Mouse (Mus musculus) kidney, postnatal 0 days (tissue): Measurements from ENCODE around the gene Spon2. TPM values are rescaled to one million over a fixed set of nuclear protein-coding genes. Genes with fewer than 3 reads are reported as not detected.

Experiments
- ATAC-seq: fragments of 200-750 bp; cut with Nextera tagmentation; replicated peaks from 2 replicates; pipeline ENCODE4 v1.8.0; 2017; ENCODE audit warnings: low read depth, moderate number of reproducible peaks, moderate TSS enrichment, moderate library complexity; ENCODE audit not compliant: low FRiP score
- DNase-seq: peaks from one replicate; pipeline ENCODE4 v3.0.0-alpha.2; 2016; ENCODE audit warnings: low spot score
- H3K27ac ChIP-seq: fragments of 300-500 bp; sonication (generic); 2 replicates; pipeline ENCODE4 v1.5.1; 2014; ENCODE audit warnings: mild to moderate bottlenecking
- H3K27me3 ChIP-seq: fragments of 300-500 bp; sonication (generic); 2 replicates; pipeline ENCODE4 v1.6.1; 2014; ENCODE audit warnings: low read length, mixed read lengths; ENCODE audit not compliant: insufficient read depth
- H3K36me3 ChIP-seq: fragments of 300-500 bp; sonication (generic); 2 replicates; pipeline ENCODE4 v1.6.1; 2014; ENCODE audit warnings: low read length, mixed read lengths; ENCODE audit not compliant: insufficient read depth
- H3K4me1 ChIP-seq: fragments of 300-500 bp; sonication (generic); replicated peaks from 2 replicates; pipeline ENCODE4 v1.6.1; 2014; ENCODE audit warnings: antibody characterized with exemption, low read length, mixed read lengths; ENCODE audit not compliant: insufficient read depth
- H3K4me2 ChIP-seq: fragments of 300-500 bp; sonication (generic); 2 replicates; pipeline ENCODE4 v1.6.1; 2014; ENCODE audit warnings: mild to moderate bottlenecking, low read length, moderate library complexity, mixed read lengths
- H3K4me3 ChIP-seq: fragments of 300-500 bp; sonication (generic); replicated peaks from 2 replicates; pipeline ENCODE4 v1.5.1; 2014; ENCODE audit warnings: low read depth, low read length
- H3K9ac ChIP-seq: fragments of 300-500 bp; sonication (generic); 2 replicates; pipeline ENCODE4 v1.6.1; 2014; ENCODE audit warnings: low read depth, low read length
- H3K9me3 ChIP-seq: fragments of 300-500 bp; sonication (generic); replicated peaks from 2 replicates; pipeline ENCODE4 v1.6.1; 2016; ENCODE audit warnings: low read length, inconsistent platforms, mixed read lengths
- CTCF ChIP-seq: IDR thresholded peaks from 2 replicates; pipeline ENCODE4 v1.5.1; 2016; ENCODE audit warnings: antibody characterized with exemption, low read depth, mild to moderate bottlenecking, moderate library complexity
- WGBS: fragments of 180-500 bp; shearing (Covaris S2); extraction: QIAGEN DNeasy Blood & Tissue Kit; methylation state at CpG from one replicate; pipeline ENCODE4 v1.1.7; 2014; 5-methylcytosine and 5-hydroxymethylcytosine counted together
- polyA plus RNA-seq: library from polyadenylated mRNA; unstranded; fragments of >200 nt; fragmentation: Nextera tagmentation; extraction: Ambion mirVana; gene quantifications from 2 replicates; pipeline ENCODE4 v1.2.1, GENCODE M21; 2015

Spon2 gene
- polyA plus RNA-seq = 6.7 and 7.4 TPM in 2 replicates

DNA sequence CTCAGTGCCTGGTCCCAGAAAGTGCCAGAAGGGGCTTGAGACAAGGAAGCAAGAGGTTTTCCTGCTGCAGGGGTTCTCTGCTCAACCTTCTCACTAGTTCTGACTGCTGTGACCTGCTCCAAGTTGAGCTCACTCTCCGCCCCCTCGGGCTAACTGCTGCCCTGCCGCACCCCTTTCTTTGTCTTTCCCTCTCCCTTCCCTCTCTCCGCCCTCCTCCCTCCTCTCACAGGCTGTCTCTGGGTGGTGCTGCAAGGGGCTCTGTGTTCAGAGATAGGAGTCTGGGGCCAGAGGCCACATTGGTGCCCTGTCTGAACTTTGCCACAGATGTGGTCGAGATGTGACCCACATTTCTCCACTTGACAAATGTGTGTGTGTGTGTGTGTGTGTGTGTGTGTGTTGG lies at the start of gene Spon2:
Spon2 (minus strand) TSS at position 375 of the 400 bp plus-strand sequence.
- Histone ChIP-seq H3K9me3 (no peaks in the 10 kb centered on the region), H3K4me1 (peaks cover 4% of the 10 kb centered on the region; the same call in 1 of the 2 replicates), H3K4me2 (no peak within 1 kb of the TSS), H3K36me3 (no peaks in the 10 kb centered on the region), H3K4me3 (no peak within 1 kb of the TSS), H3K27me3 (no peaks in the 10 kb centered on the region), H3K27ac (0 out of 2 replicates have a peak within 1 kb of the TSS, but pooled peaks have one; percentile 36), H3K9ac (no peak within 1 kb of the TSS)
- DNase-seq (peak; percentile 52), ATAC-seq (no peak)
- TF ChIP-seq CTCF = no peak
- WGBS = 36% methylated on average over 5 of the region's 5 CpGs

DNA sequence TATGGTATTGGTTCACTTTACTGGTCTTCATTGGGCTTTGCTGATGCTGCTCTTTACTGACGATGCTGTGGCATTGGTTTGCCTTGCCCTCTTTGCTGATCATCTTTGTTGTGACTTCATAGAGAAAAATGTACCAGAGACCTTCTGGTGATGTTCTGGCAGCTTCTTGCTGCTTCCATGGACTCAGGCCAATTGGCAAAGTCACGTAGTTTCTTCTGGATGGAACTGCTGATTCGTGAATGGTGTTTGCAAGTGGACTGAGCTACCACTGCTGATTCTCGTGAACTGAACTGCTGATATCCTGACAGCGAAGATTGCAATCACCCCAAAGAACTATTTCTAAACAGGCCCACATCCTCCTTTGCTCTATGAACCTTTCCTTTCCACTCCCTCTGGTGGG lies 36.2 kb upstream of the Spon2 start:
- no peak for DNase-seq
- no peak for TF ChIP-seq CTCF
- 89% methylated on average over 5 of the region's 5 CpGs for WGBS
- H3K4me2 ChIP-seq = no peak overlapping the region
- H3K4me3 ChIP-seq = no peak overlapping the region
- H3K4me1 ChIP-seq = no peaks in the 10 kb centered on the region
- no peak overlapping the region for H3K27ac ChIP-seq
- no peaks in the 10 kb centered on the region for H3K9me3 ChIP-seq
- ATAC-seq = no peak
- H3K36me3 ChIP-seq = peaks cover 89% of the 10 kb centered on the region
- H3K27me3 ChIP-seq = no peaks in the 10 kb centered on the region
- H3K9ac ChIP-seq = no peak overlapping the region

DNA sequence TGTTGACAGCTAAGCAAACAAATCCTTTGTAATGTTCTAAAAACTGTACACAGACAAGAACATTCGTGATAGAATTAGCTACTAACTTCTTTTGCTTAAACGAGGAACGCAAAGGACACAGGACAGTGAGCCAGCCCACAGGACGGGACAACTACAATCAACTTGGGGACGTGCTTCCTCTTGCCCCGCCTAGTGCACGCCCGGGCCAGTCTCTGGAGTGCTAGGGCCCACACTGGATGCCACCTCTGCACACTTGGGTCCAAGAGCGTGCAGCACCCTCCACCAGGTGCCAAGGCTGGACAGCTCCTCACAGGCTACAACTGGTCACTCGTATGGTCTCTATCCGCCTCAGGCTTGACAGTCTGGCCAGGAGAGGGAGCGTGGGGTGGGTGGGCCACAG lies 29.9 kb upstream of the Spon2 start:
- H3K4me1 ChIP-seq = no peaks in the 10 kb centered on the region
- 81% methylated on average over 12 of the region's 12 CpGs for WGBS
- H3K4me2 ChIP-seq = no peak overlapping the region
- DNase-seq (no peak), ATAC-seq (no peak)
- no peaks in the 10 kb centered on the region for H3K9me3 ChIP-seq
- H3K9ac ChIP-seq = no peak overlapping the region
- no peak overlapping the region for H3K4me3 ChIP-seq
- H3K36me3 ChIP-seq = peaks cover 62% of the 10 kb centered on the region
- no peak overlapping the region for H3K27ac ChIP-seq
- TF ChIP-seq CTCF = no peak
- no peaks in the 10 kb centered on the region for H3K27me3 ChIP-seq

- no peak overlapping the region for H3K4me3 ChIP-seq
- no peak overlapping the region for H3K4me2 ChIP-seq
- DNase-seq (peak; percentile 56), ATAC-seq (no peak)
- H3K9ac ChIP-seq = no peak overlapping the region
- peaks cover 62% of the 10 kb centered on the region for H3K36me3 ChIP-seq
- no peak overlapping the region for H3K27ac ChIP-seq
- peak; percentile 64 for TF ChIP-seq CTCF
- 90% methylated on average over 2 of the region's 2 CpGs for WGBS
- no peaks in the 10 kb centered on the region for H3K4me1 ChIP-seq
- H3K27me3 ChIP-seq = no peaks in the 10 kb centered on the region
- no peaks in the 10 kb centered on the region for H3K9me3 ChIP-seq
These were observed 29.1 kb upstream of the Spon2 start for GRCm38 (mm10) chr5:33247387-33247786.

DNA sequence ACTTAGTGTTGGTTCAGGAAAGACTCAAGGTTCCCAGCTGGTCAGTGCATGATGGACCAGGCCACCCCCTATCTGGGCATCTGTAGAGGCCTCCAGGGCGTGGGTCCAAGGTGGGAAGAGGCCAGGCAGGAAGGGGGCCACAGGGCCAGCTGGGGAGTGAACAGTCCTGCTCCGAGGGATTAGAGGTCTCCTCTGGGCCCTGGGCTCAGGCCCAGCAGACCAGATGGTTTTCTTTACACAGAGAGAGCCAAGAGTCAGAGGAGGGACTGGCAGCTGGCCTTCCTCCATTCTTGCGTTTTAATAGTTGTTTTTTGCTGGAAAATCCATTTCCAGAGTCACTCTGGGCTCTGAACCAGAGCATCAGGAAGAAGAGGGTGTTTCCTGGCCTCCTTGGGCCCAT lies 27.4 kb upstream of the Spon2 start:
- H3K4me2 ChIP-seq = no peak overlapping the region
- 0 out of 2 replicates have a peak, but pooled peaks have one; percentile 59 for ATAC-seq
- TF ChIP-seq CTCF = no peak
- H3K4me1 ChIP-seq = no peaks in the 10 kb centered on the region
- H3K36me3 ChIP-seq = peaks cover 45% of the 10 kb centered on the region
- H3K27ac ChIP-seq = peak overlapping the region; percentile 57
- DNase-seq = peak; percentile 84
- H3K4me3 ChIP-seq = no peak overlapping the region
- H3K27me3 ChIP-seq = no peaks in the 10 kb centered on the region
- H3K9ac ChIP-seq = no peak overlapping the region
- no peaks in the 10 kb centered on the region for H3K9me3 ChIP-seq
- 47% methylated on average over 3 of the region's 3 CpGs for WGBS

DNA sequence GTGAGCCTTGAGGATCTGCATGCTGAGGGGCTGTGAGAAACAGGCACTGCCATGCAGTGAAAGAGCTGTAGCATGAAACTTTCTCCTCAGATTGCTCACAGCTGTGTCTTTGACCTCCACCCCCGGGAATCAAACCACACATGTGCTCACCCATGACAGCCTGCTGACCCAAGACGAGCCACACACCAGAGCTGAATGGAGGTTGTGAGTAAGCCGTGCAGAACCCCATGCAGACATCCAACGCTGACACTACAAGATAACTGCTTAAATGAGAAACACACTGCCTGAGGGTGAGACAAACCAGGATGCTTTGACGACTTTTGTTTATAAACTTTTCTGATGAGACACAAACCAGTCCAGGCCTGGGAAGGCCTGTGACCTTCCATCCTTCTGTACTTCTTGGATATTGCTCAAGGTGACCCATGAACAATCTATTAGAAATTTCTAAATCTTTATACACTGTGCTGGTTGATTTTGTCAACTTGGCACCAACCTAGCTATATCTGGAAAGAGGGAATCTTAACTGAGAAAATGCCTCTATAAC lies 26.2 kb upstream of the Spon2 start:
- no peak for TF ChIP-seq CTCF
- no peak; the same call in 1 of the 2 replicates for ATAC-seq
- H3K36me3 ChIP-seq = peaks cover 33% of the 10 kb centered on the region

GRCm38 (mm10) chr5:33239934-33240333 lies 21.7 kb upstream of the Spon2 start:
- H3K27ac ChIP-seq = no peak overlapping the region
- no peak overlapping the region for H3K4me3 ChIP-seq

More for the DNA sequence above, 26.2 kb upstream of the Spon2 start:
- Histone ChIP-seq H3K4me3 (no peak overlapping the region), H3K4me2 (no peak overlapping the region), H3K27me3 (no peaks in the 10 kb centered on the region), H3K4me1 (no peaks in the 10 kb centered on the region), H3K9me3 (no peaks in the 10 kb centered on the region), H3K9ac (no peak overlapping the region), H3K27ac (no peak overlapping the region)
- WGBS = 31% methylated on average over 5 of the region's 5 CpGs
- DNase-seq = peak; percentile 37

More at GRCm38 (mm10) chr5:33239934-33240333, 21.7 kb upstream of the Spon2 start:
- DNase-seq (peak; percentile 43), ATAC-seq (no peak)
- no peaks in the 10 kb centered on the region for H3K9me3 ChIP-seq
- no peaks in the 10 kb centered on the region for H3K4me1 ChIP-seq
- 57% methylated on average over 3 of the region's 3 CpGs for WGBS
- H3K9ac ChIP-seq = no peak overlapping the region
- no peaks in the 10 kb centered on the region for H3K27me3 ChIP-seq
- H3K4me2 ChIP-seq = no peak overlapping the region
- no peak for TF ChIP-seq CTCF
- H3K36me3 ChIP-seq = no peaks in the 10 kb centered on the region
